Mouse (Mus musculus): ENCODE measurements around the gene Gpr89. TPM values are rescaled to one million over a fixed set of nuclear protein-coding genes. Genes with fewer than 3 reads are reported as not detected.

The Gpr89 gene
- total RNA-seq, 4 experiments from 2014 or later, result 19.9 to 23.1 (median 21.4) TPM

DNA sequence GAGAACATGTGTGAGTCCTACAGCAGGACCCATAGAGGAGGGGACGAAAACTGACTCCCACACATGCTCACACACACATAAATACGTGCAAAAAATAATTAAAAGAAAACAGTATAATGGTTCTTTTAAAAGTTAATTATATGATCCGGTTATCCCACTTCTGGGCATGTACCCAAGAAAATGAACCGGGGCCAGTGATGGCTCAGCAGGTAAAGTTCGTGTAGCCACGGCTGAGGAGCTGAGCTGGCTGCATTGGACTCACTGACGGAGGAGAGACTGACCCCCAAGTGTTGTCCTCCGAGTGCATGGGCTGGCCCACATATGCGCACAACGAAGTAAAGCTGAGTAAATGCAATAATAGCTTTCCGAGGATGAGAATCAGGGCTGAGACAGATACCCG lies 80.5 kb downstream of the Gpr89 start:
- DNase-seq (ENCODE audit: low spot score in 2 of 2), result no peak

DNA sequence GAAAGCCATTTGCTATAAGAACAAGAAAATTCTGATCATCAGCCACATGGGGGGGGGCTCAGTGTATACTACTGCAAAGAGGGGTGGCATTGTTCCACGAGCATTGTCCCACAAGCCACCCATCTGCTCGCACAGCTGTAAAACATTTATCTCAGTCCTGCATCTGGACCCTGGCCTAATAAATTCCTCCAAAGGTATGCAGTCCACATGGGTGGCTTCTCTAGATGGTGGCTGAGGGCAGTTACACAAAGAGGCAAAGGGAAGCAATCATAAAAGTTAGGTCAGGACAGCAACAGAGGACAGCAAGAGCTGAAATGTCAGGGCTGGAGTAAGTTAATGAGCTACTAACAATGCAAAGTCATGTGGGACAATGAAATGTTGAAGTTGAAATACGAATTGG lies 81.4 kb downstream of the Gpr89 start:
- no peak for DNase-seq (ENCODE audit: low spot score in 2 of 2)

DNA sequence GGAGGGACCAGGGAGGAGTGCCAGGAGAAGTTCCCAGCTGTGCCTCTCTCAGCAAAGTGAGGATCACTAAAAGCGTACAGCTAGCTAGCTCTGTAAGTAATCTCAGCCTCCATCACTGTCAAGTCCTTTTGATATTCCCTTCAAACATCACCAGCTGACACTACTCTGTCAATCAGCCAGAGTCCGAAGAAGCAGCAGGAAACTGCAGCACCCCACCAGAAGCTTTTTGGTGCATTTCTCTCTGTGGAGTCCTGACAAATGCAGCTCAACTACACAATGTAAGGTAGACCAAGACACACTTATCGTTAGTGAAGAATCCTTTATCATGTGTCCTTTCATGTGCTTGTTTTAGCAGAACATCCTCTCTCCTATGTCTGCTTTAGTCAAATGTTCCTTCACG lies 83.6 kb downstream of the Gpr89 start:
- DNase-seq (ENCODE audit: low spot score in 2 of 2), result no peak

DNA sequence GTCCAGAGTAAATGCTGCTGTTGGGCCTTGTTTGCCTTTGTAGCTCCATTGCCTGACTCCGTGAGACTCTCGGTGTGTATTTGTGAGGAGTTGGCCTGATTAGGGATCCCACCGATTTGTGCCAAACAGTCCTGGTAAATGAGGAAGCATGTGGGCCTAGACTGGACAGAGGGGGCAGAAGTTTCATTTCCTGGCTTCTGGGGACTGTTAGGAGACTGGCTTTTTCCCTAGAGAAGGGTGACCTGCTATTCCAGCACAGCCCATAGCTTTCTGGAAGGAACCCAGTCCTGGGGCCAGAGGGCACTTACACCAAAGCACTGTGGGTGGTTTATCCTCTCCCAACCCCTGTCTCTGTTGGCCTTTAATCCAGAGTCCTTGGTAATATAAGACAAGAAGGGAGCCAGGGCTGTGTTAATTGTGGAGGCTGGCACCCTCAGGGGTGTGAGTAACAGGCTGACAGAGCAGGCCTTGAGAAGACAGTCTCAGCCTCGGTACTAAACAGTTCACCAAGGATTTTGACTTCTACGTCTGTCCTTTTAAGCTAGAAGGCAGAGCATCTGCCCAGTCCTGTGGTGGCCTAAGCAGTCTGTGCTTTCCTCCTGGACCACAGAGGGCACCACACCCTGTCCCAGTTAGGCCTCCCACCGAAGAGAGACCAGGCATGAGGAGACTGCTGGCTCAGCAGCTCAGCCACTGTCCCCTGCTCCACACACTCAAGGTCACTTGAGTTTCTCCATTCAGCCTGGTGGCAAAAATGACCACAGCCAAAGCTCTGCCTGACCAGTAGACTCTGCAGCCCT lies 84.8 kb downstream of the Gpr89 start:
- no peak for DNase-seq (ENCODE audit: low spot score in 2 of 2)

Other genes with a start within 250 kb of the Gpr89 start
- gene Ankrd35, start 235.2 kb downstream of the Gpr89 start, total RNA-seq (2022), result under 1 TPM; 0.24 to 0.48 (median 0.40) TPM
- gene Pias3, start 209.0 kb downstream of the Gpr89 start, total RNA-seq (2022), result 1 to 10 TPM; 4.9 to 7.4 (median 6.0) TPM
- under 1 TPM; 0.39 to 0.68 (median 0.54) TPM for gene Nudt17, start 196.8 kb downstream of the Gpr89 start, total RNA-seq (2022)
- gene Polr3c, start 177.7 kb downstream of the Gpr89 start, total RNA-seq (2022), result 10 to 100 TPM; 24.4 to 27.5 (median 26.3) TPM
- 10 to 100 TPM; 58.9 to 79.6 (median 70.5) TPM for gene Rnf115, start 177.7 kb downstream of the Gpr89 start, total RNA-seq (2022)
- gene Pdzk1, start 76.1 kb downstream of the Gpr89 start, total RNA-seq (2022), result not detected
- gene Cd160, start 76.0 kb downstream of the Gpr89 start, total RNA-seq (2022), result not detected
- gene Gja5, start 653 bp downstream of the Gpr89 start, total RNA-seq (2022), result 1 to 10 TPM in 3 of 4 experiments, under 1 TPM in 1; 0.83 to 2.9 (median 1.5) TPM
- not detected for gene Gja8, start 20.7 kb upstream of the Gpr89 start, total RNA-seq (2022)

Measured in gastrocnemius, adult 8-10 months (tissue).